Mouse (Mus musculus): ENCODE measurements around the gene Slc6a5.

- TF ChIP-seq CTCF (IDR thresholded peaks at IDR 0.05; ENCODE audit: borderline replicate concordance, control insufficient read depth, extremely low read depth, insufficient read depth, low read length, poor library complexity) (no peak), POLR2A (IDR thresholded peaks at IDR 0.05; ENCODE audit: control insufficient read depth, extremely low read depth, insufficient read depth, low read length, poor library complexity) (no peak)
Measured at GRCm38 (mm10) chr7:49974841-49975440, 65.0 kb downstream of the Slc6a5 start, which contains the start of gene Nell1.
